Mouse (Mus musculus) hindbrain, embryonic 15.5 days (tissue): Measurements from ENCODE around the gene Hadhb. TPM values are rescaled to one million over a fixed set of nuclear protein-coding genes. Genes with fewer than 3 reads are reported as not detected.
"Not testable (repeated sequence)": the region's sequence is repeated elsewhere in the genome, so short reads cannot be mapped to it uniquely, and the experiment has no call there.

Source experiments
- ATAC-seq: fragments of 200-750 bp; cut with Nextera tagmentation; 2 replicates; pipeline ENCODE4 v1.8.0; 2017; ENCODE audit warnings: low read depth, moderate number of reproducible peaks, moderate TSS enrichment; ENCODE audit not compliant: low FRiP score
- H3K27ac ChIP-seq: fragments of 300-500 bp; sonication (generic); replicated peaks from 2 replicates; pipeline ENCODE4 v1.5.1; 2015; ENCODE audit warnings: mild to moderate bottlenecking, inconsistent platforms
- H3K27me3 ChIP-seq: fragments of 300-500 bp; sonication (generic); 2 replicates; pipeline ENCODE4 v1.6.1; 2015; ENCODE audit warnings: control low read depth, inconsistent platforms
- H3K36me3 ChIP-seq: fragments of 300-500 bp; sonication (generic); 2 replicates; pipeline ENCODE4 v1.6.1; 2015; ENCODE audit warnings: control low read depth, inconsistent platforms
- H3K4me1 ChIP-seq: fragments of 300-500 bp; sonication (generic); replicated peaks from 2 replicates; pipeline ENCODE4 v1.6.1; 2015; ENCODE audit warnings: control low read depth, inconsistent platforms
- H3K4me2 ChIP-seq: fragments of 300-500 bp; sonication (generic); 2 replicates; pipeline ENCODE4 v1.6.1; 2015; ENCODE audit warnings: moderate library complexity, mild to moderate bottlenecking, inconsistent platforms
- H3K4me3 ChIP-seq: fragments of 300-500 bp; sonication (generic); 2 replicates; pipeline ENCODE4 v1.5.1; 2015; ENCODE audit warnings: mild to moderate bottlenecking, inconsistent platforms
- H3K9ac ChIP-seq: fragments of 300-500 bp; sonication (generic); 2 replicates; pipeline ENCODE4 v1.6.1; 2015; ENCODE audit warnings: inconsistent platforms
- H3K9me3 ChIP-seq: fragments of 300-500 bp; sonication (generic); 2 replicates; pipeline ENCODE4 v1.6.1; 2016; ENCODE audit warnings: control low read depth, inconsistent platforms
- WGBS: fragments of 180-500 bp; shearing (Covaris S2); methylation state at CpG from one replicate; pipeline ENCODE4 v1.1.7; 2015; 5-methylcytosine and 5-hydroxymethylcytosine counted together
- polyA plus RNA-seq: library from polyadenylated mRNA; unstranded; fragments of >200 nt; fragmentation: Nextera tagmentation; extraction: Ambion mirVana; gene quantifications from 2 replicates; pipeline ENCODE4 v1.2.1, GENCODE M21; 2015

Hadhb gene
- polyA plus RNA-seq, 1 experiment from 2014 or later: 56.5 TPM

GRCm38 (mm10) chr5:30198257-30198656, 43.2 kb downstream of the Hadhb start:
- Histone ChIP-seq H3K4me1 (0 out of 2 replicates have a peak, but pooled peaks cover 5% of the 10 kb centered on the region), H3K36me3 (no peaks in the 10 kb centered on the region), H3K9ac (no peak overlapping the region), H3K4me3 (no peak overlapping the region), H3K27ac (no peak overlapping the region), H3K4me2 (no peak overlapping the region), H3K27me3 (no peaks in the 10 kb centered on the region), H3K9me3 (no peaks in the 10 kb centered on the region)
- no peak for ATAC-seq
- WGBS: 85% methylated on average over 7 of the region's 7 CpGs

- Histone ChIP-seq H3K4me2 (no peak overlapping the region), H3K4me3 (no peak overlapping the region), H3K9ac (no peak overlapping the region), H3K9me3 (no peaks in the 10 kb centered on the region), H3K27ac (no peak overlapping the region), H3K4me1 (0 out of 2 replicates have a peak, but pooled peaks cover 5% of the 10 kb centered on the region), H3K36me3 (no peaks in the 10 kb centered on the region), H3K27me3 (no peaks in the 10 kb centered on the region)
- 45% methylated on average over 5 of the region's 5 CpGs for WGBS
- peak; percentile 71; the same call in 1 of the 2 replicates for ATAC-seq
Measured at GRCm38 (mm10) chr5:30201521-30201920, 46.5 kb downstream of the Hadhb start.

- H3K27ac ChIP-seq: no peak overlapping the region
- H3K4me2 ChIP-seq: no peak overlapping the region
- no peaks in the 10 kb centered on the region for H3K9me3 ChIP-seq
- no peaks in the 10 kb centered on the region for H3K27me3 ChIP-seq
- H3K36me3 ChIP-seq: no peaks in the 10 kb centered on the region
- H3K4me3 ChIP-seq: no peak overlapping the region
- ATAC-seq: no peak
- 0 out of 2 replicates have a peak, but pooled peaks cover 5% of the 10 kb centered on the region for H3K4me1 ChIP-seq
- WGBS: 92% methylated on average over 7 of the region's 7 CpGs
- no peak overlapping the region for H3K9ac ChIP-seq
Measured at GRCm38 (mm10) chr5:30202221-30202620, 47.2 kb downstream of the Hadhb start.

GRCm38 (mm10) chr5:30203216-30203885, 48.3 kb downstream of the Hadhb start:
- Histone ChIP-seq H3K4me2 (no peak overlapping the region), H3K36me3 (no peaks in the 10 kb centered on the region), H3K27ac (no peak overlapping the region), H3K9ac (no peak overlapping the region), H3K4me1 (0 out of 2 replicates have a peak, but pooled peaks cover 5% of the 10 kb centered on the region), H3K4me3 (no peak overlapping the region), H3K27me3 (no peaks in the 10 kb centered on the region), H3K9me3 (no peaks in the 10 kb centered on the region)
- ATAC-seq: no peak
- 79% methylated on average over 10 of the region's 10 CpGs for WGBS

- no peak overlapping the region for H3K27ac ChIP-seq
- no peak for ATAC-seq
- WGBS: 53% methylated on average over 1 of the region's 1 CpGs
- no peaks in the 10 kb centered on the region for H3K36me3 ChIP-seq
- H3K9ac ChIP-seq: no peak overlapping the region
- no peak overlapping the region for H3K4me2 ChIP-seq
- no peak overlapping the region for H3K4me3 ChIP-seq
- no peaks in the 10 kb centered on the region for H3K27me3 ChIP-seq
- H3K9me3 ChIP-seq: no peaks in the 10 kb centered on the region
- H3K4me1 ChIP-seq: 0 out of 2 replicates have a peak, but pooled peaks cover 5% of the 10 kb centered on the region
Measured at GRCm38 (mm10) chr5:30204441-30204840, 49.4 kb downstream of the Hadhb start.

GRCm38 (mm10) chr5:30205034-30205433, 50.0 kb downstream of the Hadhb start:
- Histone ChIP-seq H3K4me2 (no peak overlapping the region), H3K36me3 (no peaks in the 10 kb centered on the region), H3K9ac (no peak overlapping the region), H3K4me1 (0 out of 2 replicates have a peak, but pooled peaks cover 5% of the 10 kb centered on the region), H3K4me3 (no peak overlapping the region), H3K27me3 (no peaks in the 10 kb centered on the region), H3K9me3 (no peaks in the 10 kb centered on the region), H3K27ac (no peak overlapping the region)
- no peak for ATAC-seq
- 75% methylated on average over 3 of the region's 3 CpGs for WGBS

- H3K4me1 ChIP-seq: 0 out of 2 replicates have a peak, but pooled peaks cover 5% of the 10 kb centered on the region
- no peak within 1 kb of the TSS for H3K27ac ChIP-seq
- H3K36me3 ChIP-seq: no peaks in the 10 kb centered on the region
- no peak within 1 kb of the TSS for H3K9ac ChIP-seq
- no peak within 1 kb of the TSS for H3K4me3 ChIP-seq
- no peaks in the 10 kb centered on the region for H3K27me3 ChIP-seq
- 24% methylated on average over 5 of the region's 5 CpGs for WGBS
- ATAC-seq: no peak
- H3K9me3 ChIP-seq: no peaks in the 10 kb centered on the region
- H3K4me2 ChIP-seq: no peak within 1 kb of the TSS
Measured at GRCm38 (mm10) chr5:30205493-30205892, 50.4 kb downstream of the Hadhb start, which contains the start of gene Adgrf3. Adgrf3 (minus strand) TSS chr5:30205722.

GRCm38 (mm10) chr5:30207276-30207675, 52.2 kb downstream of the Hadhb start:
- no peak for ATAC-seq
- H3K9me3 ChIP-seq: no peaks in the 10 kb centered on the region
- no peaks in the 10 kb centered on the region for H3K27me3 ChIP-seq
- H3K4me2 ChIP-seq: no peak overlapping the region
- H3K4me3 ChIP-seq: no peak overlapping the region
- H3K36me3 ChIP-seq: no peaks in the 10 kb centered on the region
- no peak overlapping the region for H3K9ac ChIP-seq
- H3K4me1 ChIP-seq: 0 out of 2 replicates have a peak, but pooled peaks cover 5% of the 10 kb centered on the region
- 68% methylated on average over 6 of the region's 6 CpGs for WGBS
- no peak overlapping the region for H3K27ac ChIP-seq

GRCm38 (mm10) chr5:30210758-30211157, 55.7 kb downstream of the Hadhb start:
- H3K4me2 ChIP-seq, H3K36me3 ChIP-seq, H3K27ac ChIP-seq, ATAC-seq, H3K9ac ChIP-seq, H3K4me1 ChIP-seq, H3K4me3 ChIP-seq, H3K9me3 ChIP-seq, H3K27me3 ChIP-seq: not testable (repeated sequence)
- WGBS: 93% methylated on average over 5 of the region's 5 CpGs

GRCm38 (mm10) chr5:30214889-30215288, 59.8 kb downstream of the Hadhb start:
- H3K9ac ChIP-seq: no peak overlapping the region
- WGBS: 13% methylated on average over 4 of the region's 4 CpGs
- H3K36me3 ChIP-seq: no peaks in the 10 kb centered on the region

GRCm38 (mm10) chr5:30215970-30216369, 60.9 kb downstream of the Hadhb start:
- Histone ChIP-seq H3K27ac (no peak overlapping the region), H3K4me1 (no peaks in the 10 kb centered on the region), H3K27me3 (0 out of 2 replicates have a peak, but pooled peaks cover 3% of the 10 kb centered on the region), H3K4me3 (no peak overlapping the region), H3K9ac (no peak overlapping the region), H3K36me3 (no peaks in the 10 kb centered on the region), H3K4me2 (no peak overlapping the region), H3K9me3 (no peaks in the 10 kb centered on the region)
- 81% methylated on average over 5 of the region's 5 CpGs for WGBS
- no peak for ATAC-seq

More at GRCm38 (mm10) chr5:30214889-30215288, 59.8 kb downstream of the Hadhb start:
- no peak overlapping the region for H3K27ac ChIP-seq
- H3K4me3 ChIP-seq: no peak overlapping the region
- no peak for ATAC-seq
- H3K4me2 ChIP-seq: no peak overlapping the region
- H3K27me3 ChIP-seq: 0 out of 2 replicates have a peak, but pooled peaks cover 3% of the 10 kb centered on the region
- H3K4me1 ChIP-seq: no peaks in the 10 kb centered on the region
- H3K9me3 ChIP-seq: no peaks in the 10 kb centered on the region

- no peak for ATAC-seq
- Histone ChIP-seq H3K4me2 (no peak overlapping the region), H3K27ac (no peak overlapping the region), H3K9me3 (no peaks in the 10 kb centered on the region), H3K36me3 (peaks cover 6% of the 10 kb centered on the region; the same call in 1 of the 2 replicates), H3K4me3 (no peak overlapping the region), H3K27me3 (0 out of 2 replicates have a peak, but pooled peaks cover 3% of the 10 kb centered on the region), H3K9ac (no peak overlapping the region), H3K4me1 (no peaks in the 10 kb centered on the region)
- WGBS: 89% methylated on average over 2 of the region's 2 CpGs
Measured at GRCm38 (mm10) chr5:30219715-30220114, 64.7 kb downstream of the Hadhb start.
